Mouse (Mus musculus): ENCODE results near the gene Izumo2.
A peak's percentile ranks its signal among the peaks of the same experiment; 100 is the strongest.
"Not testable (repeated sequence)": the region's sequence is repeated elsewhere in the genome, so short reads cannot be mapped to it uniquely, and the experiment has no call there.

Gene Izumo2

GRCm38 (mm10) chr7:44697980-44698379, 10.6 kb upstream of the Izumo2 start:
- no peak for DNase-seq (ENCODE audit: low spot score in 2 of 2)

DNA sequence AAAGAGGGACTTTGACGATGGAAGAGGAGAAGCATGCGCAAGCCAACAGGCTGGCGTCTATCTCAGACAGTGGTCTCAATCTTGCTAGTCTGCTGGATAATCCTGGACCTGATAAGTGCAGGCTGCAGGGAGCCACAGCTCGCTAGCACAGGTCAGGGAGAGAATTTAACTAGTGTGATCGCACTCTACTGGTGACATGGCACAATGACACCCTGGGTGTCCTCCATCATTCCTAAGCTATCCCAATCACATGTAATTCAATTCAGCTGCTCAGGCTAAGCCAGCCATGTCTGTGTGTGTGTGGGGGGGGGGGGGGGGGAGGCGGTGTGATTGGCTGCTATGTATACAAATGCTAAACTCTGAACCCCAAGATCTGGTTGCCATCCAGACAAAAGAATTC, 6.6 kb upstream of the Izumo2 start:
- DNase-seq (ENCODE audit: low spot score in 2 of 2), result peak in 1 of 2 experiments; percentile 38

DNA sequence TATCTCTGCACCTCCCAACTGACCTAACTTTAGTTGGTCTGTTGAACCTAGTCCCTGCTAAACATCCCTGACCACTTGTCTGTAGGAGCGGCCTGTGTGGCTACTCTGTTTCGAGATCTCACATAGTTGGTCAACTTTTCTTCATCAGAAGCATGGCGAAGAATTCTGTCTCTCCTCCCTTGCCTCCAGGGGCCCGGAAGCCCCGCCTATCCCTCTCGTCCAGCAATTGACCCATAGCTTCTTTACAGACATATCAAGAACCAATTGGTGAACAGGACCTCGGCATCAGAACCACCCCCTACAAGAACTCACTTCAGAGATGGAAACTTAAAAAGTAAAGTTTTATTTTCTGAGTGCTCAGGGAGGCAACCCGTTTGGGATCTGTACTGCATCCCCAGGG, 5.6 kb upstream of the Izumo2 start:
- no peak for DNase-seq (ENCODE audit: low spot score in 2 of 2)

GRCm38 (mm10) chr7:44704363-44704762, 4.2 kb upstream of the Izumo2 start:
- no peak for DNase-seq (ENCODE audit: low spot score in 2 of 2)

DNA sequence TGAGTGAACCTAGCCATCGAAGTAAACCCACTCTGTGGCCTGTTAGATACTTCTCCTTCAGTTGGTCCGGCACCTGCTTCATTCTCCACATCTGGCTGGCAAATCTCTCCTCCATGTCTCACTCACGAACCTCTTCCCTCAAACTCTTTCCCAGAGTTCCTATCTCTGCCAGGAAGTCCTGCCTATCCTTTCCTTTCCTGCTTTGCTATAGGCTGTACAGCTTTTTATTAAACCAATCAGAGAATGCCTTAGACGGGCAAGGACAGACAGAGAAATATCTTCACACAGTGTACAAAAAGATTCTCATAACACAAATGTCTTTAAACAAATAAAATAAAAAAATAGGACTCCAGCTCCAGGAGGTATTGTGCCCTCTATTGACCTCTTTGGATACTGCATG, 3.5 kb upstream of the Izumo2 start:
- no peak for DNase-seq (ENCODE audit: low spot score in 2 of 2)

GRCm38 (mm10) chr7:44706322-44706721, 2.2 kb upstream of the Izumo2 start:
- no peak for DNase-seq (ENCODE audit: low spot score in 2 of 2)

GRCm38 (mm10) chr7:44707169-44707675, 1.3 kb upstream of the Izumo2 start:
- no peak for DNase-seq (ENCODE audit: low spot score in 2 of 2)

GRCm38 (mm10) chr7:44708093-44708492, 449 bp upstream of the Izumo2 start:
- DNase-seq (ENCODE audit: low spot score in 2 of 2), result not testable (repeated sequence)

- DNase-seq (ENCODE audit: low spot score in 2 of 2), result no peak
These were observed 1.3 kb downstream of the Izumo2 start for GRCm38 (mm10) chr7:44709881-44710280.

DNA sequence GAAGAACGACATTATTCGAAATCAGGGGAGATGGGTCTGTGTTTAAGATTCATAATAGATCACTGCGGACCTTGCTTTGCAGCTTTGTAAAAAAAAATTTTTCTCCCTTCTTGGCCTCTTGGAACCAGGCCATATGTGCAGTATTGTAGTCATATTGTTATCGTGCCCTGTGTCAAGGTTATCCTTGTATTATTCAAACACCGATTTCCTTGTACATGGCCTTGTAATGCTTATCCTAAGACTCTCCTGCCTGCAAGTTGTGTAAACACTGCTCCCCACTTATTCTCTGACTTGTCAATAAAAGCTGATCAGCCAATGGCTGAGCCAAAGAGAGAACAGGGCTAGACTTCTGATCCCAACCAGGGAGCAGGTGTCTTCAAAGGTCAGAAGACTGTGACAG, 13.5 kb downstream of the Izumo2 start:
- no peak for DNase-seq (ENCODE audit: low spot score in 2 of 2)

DNA sequence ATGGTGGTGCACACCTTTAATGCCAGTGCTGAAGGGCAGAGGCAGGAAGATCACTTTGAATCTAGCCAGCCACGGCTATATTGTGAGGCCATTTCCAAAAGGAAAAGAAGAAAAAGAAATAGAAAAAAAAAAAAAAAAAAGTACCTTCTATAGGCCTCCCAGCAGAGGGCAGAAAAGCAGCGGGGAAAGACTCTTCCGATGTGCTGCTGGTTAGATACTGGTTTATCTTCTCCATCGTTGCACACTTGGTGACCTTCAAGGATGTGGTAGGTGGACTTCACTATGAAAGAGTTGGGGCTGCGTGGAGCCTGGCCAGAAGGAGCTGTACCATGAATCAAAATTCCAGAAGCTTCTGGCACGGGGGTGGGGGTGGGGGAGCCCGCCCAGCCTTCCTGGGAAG, 15.8 kb downstream of the Izumo2 start:
- no peak for DNase-seq (ENCODE audit: low spot score in 2 of 2)

DNA sequence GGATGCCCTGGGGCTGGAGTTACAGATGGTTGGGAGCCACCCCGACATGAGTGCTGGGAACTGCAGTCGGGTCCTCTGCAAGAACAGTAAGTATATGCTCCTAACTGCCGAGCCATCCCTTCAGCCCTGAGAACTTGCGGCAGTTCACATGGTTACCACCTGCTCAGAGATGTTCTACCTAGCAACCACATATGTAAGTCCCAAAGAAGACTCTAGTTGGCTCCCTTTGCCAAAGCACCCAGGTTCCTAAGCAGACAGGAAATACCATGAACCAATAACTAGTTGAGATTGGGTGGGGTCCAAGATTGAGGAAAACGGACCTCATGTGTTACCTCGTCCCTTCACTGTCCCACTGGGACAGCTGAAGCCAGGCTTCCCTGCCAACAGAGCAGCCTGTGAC, 17.8 kb downstream of the Izumo2 start:
- no peak for DNase-seq (ENCODE audit: low spot score in 2 of 2)

GRCm38 (mm10) chr7:44727151-44727550, 18.6 kb downstream of the Izumo2 start:
- no peak for DNase-seq (ENCODE audit: low spot score in 2 of 2)

GRCm38 (mm10) chr7:44728082-44728975, 19.8 kb downstream of the Izumo2 start:
- DNase-seq (ENCODE audit: low spot score in 2 of 2), result no peak

GRCm38 (mm10) chr7:44733723-44734122, 25.2 kb downstream of the Izumo2 start:
- DNase-seq (ENCODE audit: low spot score in 2 of 2), result no peak

- DNase-seq (ENCODE audit: low spot score in 2 of 2), result no peak
These were observed 32.8 kb downstream of the Izumo2 start for GRCm38 (mm10) chr7:44741361-44741760.

DNA sequence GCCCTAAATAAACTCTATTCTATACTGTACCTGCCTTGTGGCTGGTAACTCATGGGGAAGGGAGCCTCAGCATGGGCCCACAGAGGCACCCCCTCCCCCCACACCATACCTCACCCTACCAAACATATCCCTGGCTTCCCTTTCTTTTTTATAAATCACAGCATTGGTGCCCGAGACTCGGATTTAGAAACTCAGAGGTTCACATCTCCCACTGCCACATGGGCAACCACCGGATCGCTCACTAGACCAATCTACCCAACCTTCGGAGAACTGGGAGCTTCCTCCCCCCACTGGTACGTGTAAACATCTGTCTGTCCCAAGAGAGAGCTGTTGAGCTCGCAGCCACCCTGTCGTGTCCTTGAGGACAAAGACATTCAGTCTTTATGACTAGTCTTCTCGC, 35.7 kb downstream of the Izumo2 start:
- no peak for DNase-seq (ENCODE audit: low spot score in 2 of 2)

- DNase-seq (ENCODE audit: low spot score in 2 of 2), result peak; percentile 52 to 75
These were observed 36.5 kb downstream of the Izumo2 start for GRCm38 (mm10) chr7:44745076-44745475.

DNA sequence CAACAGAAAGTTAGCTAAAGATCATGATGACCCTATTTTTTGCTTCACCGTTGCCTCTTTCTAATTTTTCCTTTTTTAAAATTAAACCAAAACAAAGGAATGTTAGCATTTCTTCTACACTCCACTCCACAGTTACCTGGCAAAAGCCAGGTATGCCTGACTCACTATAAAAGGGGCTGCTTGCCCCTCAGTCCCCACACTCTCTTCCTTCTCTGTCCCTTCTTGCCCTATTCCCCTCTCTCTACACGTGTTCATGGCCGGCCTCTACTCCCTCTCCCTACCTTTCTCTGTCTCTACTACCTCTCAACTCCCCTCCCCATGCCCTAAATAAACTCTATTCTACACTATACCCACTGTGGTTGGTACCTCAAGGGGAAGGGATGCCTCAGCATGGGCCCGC, 38.6 kb downstream of the Izumo2 start:
- no peak for DNase-seq (ENCODE audit: low spot score in 2 of 2)

- DNase-seq (ENCODE audit: low spot score in 2 of 2), result peak; percentile 86 to 94
These were observed 39.8 kb downstream of the Izumo2 start, which contains the start of gene Vrk3 for GRCm38 (mm10) chr7:44748101-44749044. Gene Vrk3 (plus strand): TSS chr7:44748413.

- DNase-seq (ENCODE audit: low spot score in 2 of 2), result not testable (repeated sequence)
These were observed 42.4 kb downstream of the Izumo2 start, which contains the start of gene Zfp473 for GRCm38 (mm10) chr7:44750950-44751349. Gene Zfp473 (minus strand): TSS chr7:44751050.

- no peak for DNase-seq (ENCODE audit: low spot score in 2 of 2)
These were observed 48.6 kb downstream of the Izumo2 start for GRCm38 (mm10) chr7:44757164-44757563.

Measured in urinary bladder, postnatal 36 days (tissue).